Mouse (Mus musculus): Measurements from ENCODE around the gene Cdkn1a. TPM values are rescaled to one million over a fixed set of nuclear protein-coding genes. Genes with fewer than 3 reads are reported as not detected.

The Cdkn1a gene
- polyA plus RNA-seq, 1 experiment from 2014 or later, result 70.1 TPM

Other genes with a start within 250 kb of the Cdkn1a start
- gene Pnpla1, start 232.6 kb upstream of the Cdkn1a start, polyA plus RNA-seq (2015; fragmentation: Nextera tagmentation; extraction: Ambion mirVana), result 0.03 TPM in 1 of 2 replicates, not detected in the other
- gene 4930539E08Rik, start 175.7 kb upstream of the Cdkn1a start, polyA plus RNA-seq (2015; fragmentation: Nextera tagmentation; extraction: Ambion mirVana), result 0.40 and 0.43 TPM in 2 replicates
- 0.24 TPM in 1 of 2 replicates, not detected in the other for gene Pxt1, start 147.1 kb upstream of the Cdkn1a start, polyA plus RNA-seq (2015; fragmentation: Nextera tagmentation; extraction: Ambion mirVana)
- gene Kctd20, start 139.0 kb upstream of the Cdkn1a start, polyA plus RNA-seq (2015; fragmentation: Nextera tagmentation; extraction: Ambion mirVana), result 56.8 and 59.2 TPM in 2 replicates
- 84.6 and 90.4 TPM in 2 replicates for gene Stk38, start 83.0 kb upstream of the Cdkn1a start, polyA plus RNA-seq (2015; fragmentation: Nextera tagmentation; extraction: Ambion mirVana)
- gene Srsf3, start 58.3 kb upstream of the Cdkn1a start, polyA plus RNA-seq (2015; fragmentation: Nextera tagmentation; extraction: Ambion mirVana), result 323 and 367 TPM in 2 replicates
- 2.2 and 4.4 TPM in 2 replicates for gene Rab44, start 23.2 kb downstream of the Cdkn1a start, polyA plus RNA-seq (2015; fragmentation: Nextera tagmentation; extraction: Ambion mirVana)
- gene Cpne5, start 147.2 kb downstream of the Cdkn1a start, polyA plus RNA-seq (2015; fragmentation: Nextera tagmentation; extraction: Ambion mirVana), result 13.3 and 14.1 TPM in 2 replicates
- 101 and 104 TPM in 2 replicates for gene Ppil1, start 173.2 kb downstream of the Cdkn1a start, polyA plus RNA-seq (2015; fragmentation: Nextera tagmentation; extraction: Ambion mirVana)
- 95.4 and 96.8 TPM in 2 replicates for gene BC004004, start 177.8 kb downstream of the Cdkn1a start, polyA plus RNA-seq (2015; fragmentation: Nextera tagmentation; extraction: Ambion mirVana)
- gene Pi16, start 226.7 kb downstream of the Cdkn1a start, polyA plus RNA-seq (2015; fragmentation: Nextera tagmentation; extraction: Ambion mirVana), result 3.5 and 4.0 TPM in 2 replicates

Measured in heart, embryonic 16.5 days (tissue).